Mouse (Mus musculus): ENCODE data around the gene Bbs4.

DNA sequence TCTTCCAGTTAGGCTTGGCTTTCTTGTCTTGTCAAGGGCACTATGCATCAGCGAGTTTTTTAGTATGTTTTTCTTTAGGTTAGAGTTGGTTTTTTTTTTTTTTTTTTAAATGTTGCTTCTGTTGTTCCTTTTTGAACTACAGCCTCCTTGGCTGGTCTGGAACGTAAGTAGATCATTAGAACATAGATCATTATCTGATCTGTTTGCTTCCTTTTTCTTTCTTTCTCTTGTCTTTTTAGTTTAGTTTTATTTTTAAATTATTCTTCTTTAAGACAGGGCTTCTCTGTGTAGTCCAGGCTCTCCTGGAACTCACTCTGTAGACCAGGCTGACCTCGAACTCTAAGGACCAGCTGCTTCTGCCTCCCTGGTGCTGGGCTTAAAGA lies 60.8 kb downstream of the Bbs4 start:
- no peak for TF ChIP-seq POLR2A (IDR thresholded peaks at IDR 0.05; ENCODE audit: low read depth, low read length)
- TF ChIP-seq CTCF (IDR thresholded peaks at IDR 0.05; ENCODE audit: extremely low read depth, insufficient read depth, insufficient read length, insufficient replicate concordance), result no peak

All from spleen, adult 2 months (tissue).